ENCODE assay signal across 16 mouse cellular contexts in the genomic region with DNA sequence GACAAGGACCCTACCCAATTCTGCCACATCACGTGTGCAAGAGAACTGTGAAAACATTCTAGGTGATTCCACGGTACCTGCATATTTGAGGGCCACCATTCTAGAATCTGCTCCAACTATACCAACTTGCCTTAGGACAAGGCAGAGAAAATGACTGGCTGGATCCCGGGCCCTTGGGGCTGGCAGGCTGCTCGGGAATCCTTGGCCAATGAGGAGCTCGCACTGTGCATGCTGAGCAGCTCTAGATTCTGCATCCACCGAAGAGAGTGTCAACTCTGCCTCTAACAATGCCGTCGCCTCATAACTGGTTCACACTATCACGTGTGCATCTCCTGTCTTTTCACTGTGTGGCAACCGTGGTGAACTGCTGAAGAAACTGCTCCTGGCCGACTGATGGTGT.
"Had no signal": no experiment of that assay in that cellular context is flagged by ENCODE, and none has a peak within 500 bp of the region (broad histone marks: within the 10 kb centered on the region; RNA-seq: fewer than 3 reads in every experiment).

No protein-coding gene starts in this region.

- H3K27ac ChIP-seq: kidney, postnatal 0 days; layer of hippocampus, adult 2 months; limb, embryonic 15.5 days; liver, embryonic 14.5 days; lung, embryonic 15.5 days had no signal

- H3K4me2 ChIP-seq: limb, embryonic 15.5 days; liver, embryonic 11.5 days; lung, embryonic 15.5 days; midbrain, embryonic 11.5 days had no signal

- H3K4me1 ChIP-seq: megakaryocyte, embryonic 14.5 days had no signal

- H3K9ac ChIP-seq: limb, embryonic 15.5 days; liver, embryonic 14.5 days; lung, embryonic 15.5 days had no signal

- H3K4me3 ChIP-seq: layer of hippocampus, adult 2 months; limb, embryonic 15.5 days; lung, embryonic 15.5 days; megakaryocyte, embryonic 14.5 days had no signal

- H3K9me3 ChIP-seq: limb, embryonic 15.5 days; lung, embryonic 15.5 days; megakaryocyte, embryonic 14.5 days had no signal

- H3K36me3 ChIP-seq: limb, embryonic 15.5 days; lung, embryonic 15.5 days had no signal

- DNase-seq: kidney, postnatal 25 days; layer of hippocampus, adult 9-11 months; lung, adult 18-20 months; lung, postnatal 10 days; lung, postnatal 36 days; midbrain, embryonic 14.5 days; thymus, adult 18-20 months; thymus, postnatal 4 days had no signal

- H3K27me3 ChIP-seq: limb, embryonic 15.5 days; lung, embryonic 15.5 days had no signal
